Mouse (Mus musculus): ENCODE data around the gene Dmrta2.

- TF ChIP-seq CTCF (IDR thresholded peaks at IDR 0.05; ENCODE audit: low read depth, low read length) (no peak), GATA2 (IDR thresholded peaks at IDR 0.05; ENCODE audit: borderline replicate concordance, low read depth, low read length) (no peak)
Measured at GRCm38 (mm10) chr4:109977148-109978067, at the start of gene Dmrta2.
